Mouse (Mus musculus): ENCODE measurements at regions not wholly inside any gene's neighbourhood (a gene's known extent, or its start where the extent isn't known, plus 50 kb on each side); places are given as distances from the start of the nearest gene placed in this dataset.

- Histone ChIP-seq H3K4me2 (no peak overlapping the region), H3K4me1 (ENCODE audit: control insufficient read depth, insufficient read depth, low read length) (peaks cover 17% of the 10 kb centered on the region), H3K9ac (ENCODE audit: low read length) (no peak overlapping the region), H3K27me3 (ENCODE audit: control insufficient read depth, insufficient read depth, low read length) (no peaks in the 10 kb centered on the region), H3K9me3 (ENCODE audit: control insufficient read depth, low read length) (no peaks in the 10 kb centered on the region), H3K4me3 (ENCODE audit: low read depth, low read length) (no peak overlapping the region), H3K27ac (ENCODE audit: low read depth, low read length) (no peak overlapping the region), H3K36me3 (ENCODE audit: control insufficient read depth, insufficient read depth, low read length) (no peaks in the 10 kb centered on the region)
- WGBS = 70% methylated on average over 9 of the region's 9 CpGs
- no peak for DNase-seq (ENCODE audit: low spot score, missing footprints)
- ATAC-seq (ENCODE audit: low FRiP score) = no peak
Measured at GRCm38 (mm10) chr13:52105989-52106642, 259.6 kb downstream of the Gadd45g start.

- Histone ChIP-seq H3K27me3 (ENCODE audit: control insufficient read depth, insufficient read depth, low read length) (no peaks in the 10 kb centered on the region), H3K4me3 (ENCODE audit: low read depth, low read length) (no peak overlapping the region), H3K4me1 (ENCODE audit: control insufficient read depth, insufficient read depth, low read length) (peaks cover 17% of the 10 kb centered on the region), H3K9me3 (ENCODE audit: control insufficient read depth, low read length) (no peaks in the 10 kb centered on the region), H3K4me2 (peak overlapping the region; percentile 11; the same call in 1 of the 2 replicates), H3K27ac (ENCODE audit: low read depth, low read length) (no peak overlapping the region), H3K36me3 (ENCODE audit: control insufficient read depth, insufficient read depth, low read length) (no peaks in the 10 kb centered on the region), H3K9ac (ENCODE audit: low read length) (no peak overlapping the region)
- ATAC-seq (ENCODE audit: low FRiP score) = peak; percentile 91
- DNase-seq (ENCODE audit: low spot score, missing footprints) = peak; percentile 88
- 18% methylated on average over 8 of the region's 8 CpGs for whole genome bisulfite sequencing
Measured at GRCm38 (mm10) chr13:52108349-52108921, 262.0 kb downstream of the Gadd45g start.

GRCm38 (mm10) chr13:52109039-52109759 is 262.7 kb downstream of the Gadd45g start:
- Histone ChIP-seq H3K27me3 (ENCODE audit: control insufficient read depth, insufficient read depth, low read length) (no peaks in the 10 kb centered on the region), H3K4me3 (ENCODE audit: low read depth, low read length) (no peak overlapping the region), H3K36me3 (ENCODE audit: control insufficient read depth, insufficient read depth, low read length) (no peaks in the 10 kb centered on the region), H3K4me1 (ENCODE audit: control insufficient read depth, insufficient read depth, low read length) (peaks cover 17% of the 10 kb centered on the region), H3K27ac (ENCODE audit: low read depth, low read length) (no peak overlapping the region), H3K9me3 (ENCODE audit: control insufficient read depth, low read length) (no peaks in the 10 kb centered on the region), H3K4me2 (no peak overlapping the region), H3K9ac (ENCODE audit: low read length) (no peak overlapping the region)
- ATAC-seq (ENCODE audit: low FRiP score) = peak; percentile 35
- no peak for DNase-seq (ENCODE audit: low spot score, missing footprints)
- 74% methylated on average over 17 of the region's 17 CpGs for WGBS

- Histone ChIP-seq H3K4me2 (no peak overlapping the region), H3K4me1 (ENCODE audit: control insufficient read depth, insufficient read depth, low read length) (peaks cover 17% of the 10 kb centered on the region), H3K36me3 (ENCODE audit: control insufficient read depth, insufficient read depth, low read length) (no peaks in the 10 kb centered on the region), H3K9ac (ENCODE audit: low read length) (no peak overlapping the region), H3K27me3 (ENCODE audit: control insufficient read depth, insufficient read depth, low read length) (no peaks in the 10 kb centered on the region), H3K4me3 (ENCODE audit: low read depth, low read length) (no peak overlapping the region), H3K9me3 (ENCODE audit: control insufficient read depth, low read length) (no peaks in the 10 kb centered on the region), H3K27ac (ENCODE audit: low read depth, low read length) (no peak overlapping the region)
- WGBS = 87% methylated on average over 9 of the region's 9 CpGs
- DNase-seq (ENCODE audit: low spot score, missing footprints) = no peak
- ATAC-seq (ENCODE audit: low FRiP score) = no peak
Measured at GRCm38 (mm10) chr13:52110750-52111149, 264.3 kb downstream of the Gadd45g start.

- WGBS = 66% methylated on average over 8 of the region's 8 CpGs
- DNase-seq (ENCODE audit: low spot score, missing footprints) = no peak
- Histone ChIP-seq H3K36me3 (ENCODE audit: control insufficient read depth, insufficient read depth, low read length) (no peaks in the 10 kb centered on the region), H3K27me3 (ENCODE audit: control insufficient read depth, insufficient read depth, low read length) (no peaks in the 10 kb centered on the region), H3K27ac (ENCODE audit: low read depth, low read length) (no peak overlapping the region), H3K4me2 (no peak overlapping the region), H3K4me1 (ENCODE audit: control insufficient read depth, insufficient read depth, low read length) (peaks cover 6% of the 10 kb centered on the region), H3K9ac (ENCODE audit: low read length) (no peak overlapping the region), H3K9me3 (ENCODE audit: control insufficient read depth, low read length) (no peaks in the 10 kb centered on the region), H3K4me3 (ENCODE audit: low read depth, low read length) (no peak overlapping the region)
- ATAC-seq (ENCODE audit: low FRiP score) = no peak
Measured at GRCm38 (mm10) chr13:52113549-52113948, 267.1 kb downstream of the Gadd45g start.

GRCm38 (mm10) chr13:52114431-52114830 is 268.0 kb downstream of the Gadd45g start:
- H3K27me3 ChIP-seq (ENCODE audit: control insufficient read depth, insufficient read depth, low read length) = no peaks in the 10 kb centered on the region
- no peak for ATAC-seq (ENCODE audit: low FRiP score)
- WGBS = 90% methylated on average over 7 of the region's 7 CpGs

GRCm38 (mm10) chr13:52114962-52115361 is 268.5 kb downstream of the Gadd45g start:
- Histone ChIP-seq H3K4me1 (ENCODE audit: control insufficient read depth, insufficient read depth, low read length) (no peaks in the 10 kb centered on the region), H3K27me3 (ENCODE audit: control insufficient read depth, insufficient read depth, low read length) (no peaks in the 10 kb centered on the region), H3K36me3 (ENCODE audit: control insufficient read depth, insufficient read depth, low read length) (no peaks in the 10 kb centered on the region), H3K4me2 (no peak overlapping the region), H3K9ac (ENCODE audit: low read length) (no peak overlapping the region), H3K27ac (ENCODE audit: low read depth, low read length) (no peak overlapping the region), H3K4me3 (ENCODE audit: low read depth, low read length) (no peak overlapping the region), H3K9me3 (ENCODE audit: control insufficient read depth, low read length) (no peaks in the 10 kb centered on the region)
- WGBS = 89% methylated on average over 6 of the region's 6 CpGs
- no peak for DNase-seq (ENCODE audit: low spot score, missing footprints)
- no peak for ATAC-seq (ENCODE audit: low FRiP score)

More at GRCm38 (mm10) chr13:52114431-52114830, 268.0 kb downstream of the Gadd45g start:
- DNase-seq (ENCODE audit: low spot score, missing footprints) = no peak
- no peaks in the 10 kb centered on the region for H3K36me3 ChIP-seq (ENCODE audit: control insufficient read depth, insufficient read depth, low read length)
- no peak overlapping the region for H3K4me3 ChIP-seq (ENCODE audit: low read depth, low read length)
- no peak overlapping the region for H3K27ac ChIP-seq (ENCODE audit: low read depth, low read length)
- no peak overlapping the region for H3K4me2 ChIP-seq
- no peaks in the 10 kb centered on the region for H3K9me3 ChIP-seq (ENCODE audit: control insufficient read depth, low read length)
- H3K4me1 ChIP-seq (ENCODE audit: control insufficient read depth, insufficient read depth, low read length) = no peaks in the 10 kb centered on the region
- no peak overlapping the region for H3K9ac ChIP-seq (ENCODE audit: low read length)

- ATAC-seq (ENCODE audit: low FRiP score) (no peak), DNase-seq (ENCODE audit: low spot score, missing footprints) (no peak)
- Histone ChIP-seq H3K4me2 (no peak overlapping the region), H3K4me1 (ENCODE audit: control insufficient read depth, insufficient read depth, low read length) (no peaks in the 10 kb centered on the region), H3K9me3 (ENCODE audit: control insufficient read depth, low read length) (no peaks in the 10 kb centered on the region), H3K9ac (ENCODE audit: low read length) (no peak overlapping the region), H3K36me3 (ENCODE audit: control insufficient read depth, insufficient read depth, low read length) (no peaks in the 10 kb centered on the region), H3K27ac (ENCODE audit: low read depth, low read length) (no peak overlapping the region), H3K27me3 (ENCODE audit: control insufficient read depth, insufficient read depth, low read length) (no peaks in the 10 kb centered on the region), H3K4me3 (ENCODE audit: low read depth, low read length) (no peak overlapping the region)
- WGBS = 72% methylated on average over 4 of the region's 4 CpGs
Measured at GRCm38 (mm10) chr13:52116241-52116640, 269.8 kb downstream of the Gadd45g start.

- Histone ChIP-seq H3K9me3 (ENCODE audit: control insufficient read depth, low read length) (no peaks in the 10 kb centered on the region), H3K4me2 (no peak overlapping the region), H3K4me1 (ENCODE audit: control insufficient read depth, insufficient read depth, low read length) (no peaks in the 10 kb centered on the region), H3K27ac (ENCODE audit: low read depth, low read length) (no peak overlapping the region), H3K9ac (ENCODE audit: low read length) (no peak overlapping the region), H3K4me3 (ENCODE audit: low read depth, low read length) (no peak overlapping the region), H3K36me3 (ENCODE audit: control insufficient read depth, insufficient read depth, low read length) (no peaks in the 10 kb centered on the region), H3K27me3 (ENCODE audit: control insufficient read depth, insufficient read depth, low read length) (no peaks in the 10 kb centered on the region)
- no peak for ATAC-seq (ENCODE audit: low FRiP score)
- WGBS = 81% methylated on average over 4 of the region's 4 CpGs
- DNase-seq (ENCODE audit: low spot score, missing footprints) = no peak
Measured at GRCm38 (mm10) chr13:52116756-52117155, 270.3 kb downstream of the Gadd45g start.

All from midbrain, embryonic 11.5 days (tissue).